Mouse (Mus musculus) MEL (cell line): ENCODE measurements around the gene Tcea2.

ENCODE experiments used
- CTCF ChIP-seq, 3 experiments: IDR thresholded peaks in 2 of 3; conservative IDR thresholded peaks in 1 of 3; 2 replicates each; pipeline ENCODE4 v1.5.1; 2011 to 2012; ENCODE audit warnings: low read length in 3 of 3, low read depth in 2 of 3, mild to moderate bottlenecking in 2 of 3, improper control_type of control experiment in 1 of 3, inconsistent platforms in 1 of 3, mixed read lengths in 1 of 3, moderate library complexity in 1 of 3; ENCODE audit not compliant: control insufficient read depth in 1 of 3, insufficient read depth in 1 of 3, poor library complexity in 1 of 3, severe bottlenecking in 1 of 3
- POLR2A ChIP-seq, 2 experiments: IDR thresholded peaks; 2 replicates each; pipeline ENCODE4 v1.6.1; 2011 to 2012; ENCODE audit warnings: low read length in 2 of 2, mild to moderate bottlenecking in 2 of 2, control low read depth in 1 of 2, improper control_type of control experiment in 1 of 2, low read depth in 1 of 2, moderate library complexity in 1 of 2; ENCODE audit not compliant: control insufficient read depth in 1 of 2, insufficient read depth in 1 of 2, poor library complexity in 1 of 2
- POLR2AphosphoS2 ChIP-seq: IDR thresholded peaks from 2 replicates; pipeline ENCODE4 v1.6.1; 2011; ENCODE audit warnings: low read length, improper control_type of control experiment
- RAD21 ChIP-seq: IDR thresholded peaks from 2 replicates; pipeline ENCODE4 v1.6.1; 2011; ENCODE audit warnings: mild to moderate bottlenecking, low read depth, low read length, improper control_type of control experiment
- TAL1 ChIP-seq: IDR thresholded peaks from 2 replicates; pipeline ENCODE4 v1.6.1; 2012; ENCODE audit warnings: mild to moderate bottlenecking, inconsistent platforms, low read length, moderate library complexity, mixed read lengths

- peak; percentile 49 to 67 (median 61) for TF ChIP-seq CTCF (IDR thresholded peaks at IDR 0.05 in 2 of 3, conservative IDR thresholded peaks at IDR 0.05 in 1 of 3; ENCODE audit: control insufficient read depth in 1 of 3, insufficient read depth in 1 of 3, low read depth in 2 of 3, low read length in 3 of 3, poor library complexity in 1 of 3, severe bottlenecking in 1 of 3)
- TF ChIP-seq POLR2AphosphoS2 = no peak
- TF ChIP-seq RAD21 = peak; percentile 74
- TF ChIP-seq POLR2A (IDR thresholded peaks at IDR 0.05; ENCODE audit: control insufficient read depth in 1 of 2, insufficient read depth in 1 of 2, low read depth in 1 of 2, low read length in 2 of 2, poor library complexity in 1 of 2) = no peak
- no peak for TF ChIP-seq TAL1
These were observed 42.1 kb downstream of the Tcea2 start for GRCm38 (mm10) chr2:181722213-181722612.
